Mouse (Mus musculus): Measurements from ENCODE around the gene Slc16a1.

DNA sequence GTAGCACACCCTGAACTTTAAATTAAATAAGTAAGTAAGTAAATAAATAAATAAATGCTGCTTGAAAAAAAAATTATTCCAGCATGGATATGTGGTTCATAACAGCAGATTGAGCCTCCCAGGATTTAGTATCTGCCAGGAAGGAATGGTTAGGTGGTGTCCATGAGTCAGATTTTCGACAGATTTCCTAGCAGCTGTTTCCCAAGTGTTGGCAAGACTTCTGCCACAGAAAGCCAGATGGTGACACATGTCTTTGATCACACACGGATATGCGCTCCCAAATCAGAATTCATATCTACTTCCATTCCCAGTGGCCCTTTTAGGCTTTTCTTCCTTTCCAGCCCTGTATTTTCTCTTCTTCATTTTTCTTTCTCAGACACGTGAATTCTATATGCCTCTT is 28.5 kb downstream of the Slc16a1 start:
- TF ChIP-seq CTCF (IDR thresholded peaks at IDR 0.05; ENCODE audit: borderline replicate concordance, insufficient read depth, low read depth, low read length) (no peak), POLR2A (IDR thresholded peaks at IDR 0.05; ENCODE audit: borderline replicate concordance, insufficient read depth, low read length) (no peak)

Measured in cerebellum, adult 2 months (tissue).